Mouse (Mus musculus): ENCODE data around the gene Tmem145.
"Not testable (repeated sequence)": the region's sequence is repeated elsewhere in the genome, so short reads cannot be mapped to it uniquely, and the experiment has no call there.

The Tmem145 gene

GRCm38 (mm10) chr7:25323219-25323618 lies 17.3 kb downstream of the Tmem145 start:
- DNase-seq = peak in 1 of 2 experiments; percentile 11

DNA sequence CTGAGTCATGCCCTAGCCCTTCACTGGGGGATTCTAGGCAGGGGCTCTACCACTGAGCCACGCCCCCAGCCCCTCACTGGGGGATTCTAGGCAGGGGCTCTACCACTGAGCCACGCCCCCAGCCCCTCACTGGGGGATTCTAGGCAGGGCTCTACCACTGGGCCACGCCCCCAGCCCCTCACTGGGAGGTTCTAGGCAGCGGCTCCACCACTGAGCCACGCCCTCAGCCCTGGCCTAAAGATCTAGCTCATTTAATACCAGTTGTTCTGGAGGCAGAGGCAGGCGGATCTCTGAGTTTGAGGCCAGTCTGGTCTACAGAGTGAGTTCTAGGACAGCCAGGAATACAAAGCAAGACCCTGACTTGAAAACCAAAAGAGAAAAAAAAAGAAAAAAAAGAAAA lies 19.5 kb downstream of the Tmem145 start:
- not testable (repeated sequence) for DNase-seq

DNA sequence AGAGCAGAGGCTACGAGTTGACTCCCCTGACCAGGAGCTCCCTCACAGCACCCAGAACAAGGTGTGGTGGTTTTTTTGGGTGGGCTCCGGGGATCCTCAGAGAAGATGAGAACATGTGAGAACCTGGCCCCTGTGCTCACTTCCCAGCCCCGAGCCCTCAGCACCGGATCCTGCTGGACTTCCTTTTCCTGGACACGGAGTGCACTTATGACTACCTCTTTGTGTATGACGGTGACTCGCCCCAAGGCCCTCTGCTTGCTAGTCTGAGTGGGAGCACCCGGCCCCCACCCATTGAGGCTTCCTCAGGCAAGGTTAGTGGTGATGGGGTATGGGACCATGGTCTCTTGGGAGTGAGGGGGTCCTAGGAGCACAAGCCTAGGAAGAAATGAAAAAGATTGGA lies 20.3 kb downstream of the Tmem145 start:
- no peak for DNase-seq

DNA sequence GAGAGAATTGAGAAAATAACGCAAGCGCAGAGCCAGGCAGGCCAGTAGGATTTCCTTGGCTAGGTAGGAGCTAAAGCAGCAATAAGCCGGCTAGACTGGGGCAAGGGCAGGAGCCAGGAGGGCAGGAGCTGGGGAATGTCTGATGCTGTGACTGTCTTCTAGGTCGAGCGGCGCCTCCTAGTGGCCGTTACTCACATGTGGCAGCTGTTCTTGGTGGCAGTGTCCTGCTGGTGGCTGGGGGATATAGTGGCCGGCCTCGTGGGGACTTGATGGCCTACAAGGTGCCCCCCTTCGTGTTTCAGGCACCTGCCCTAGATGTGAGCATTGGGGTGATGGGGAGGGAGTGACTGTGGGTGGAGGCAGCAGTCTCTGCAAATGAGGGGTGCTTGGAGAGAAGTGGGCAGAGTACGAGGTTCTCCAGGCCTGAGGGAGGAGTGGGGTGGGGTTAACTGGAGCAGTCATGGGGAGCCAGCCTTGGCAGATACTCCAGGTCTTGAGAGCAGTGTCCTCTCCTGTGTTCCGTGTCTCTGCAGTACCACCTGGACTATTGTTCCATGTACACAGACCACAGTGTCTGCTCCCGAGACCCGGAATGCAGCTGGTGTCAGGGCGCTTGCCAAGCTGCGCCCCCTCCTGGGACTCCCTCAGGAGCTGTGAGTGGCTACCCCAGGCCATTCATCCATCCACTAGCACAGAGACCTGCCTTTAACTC lies 27.8 kb downstream of the Tmem145 start:
- DNase-seq = peak; percentile 69 to 72

GRCm38 (mm10) chr7:25334472-25334871 lies 28.6 kb downstream of the Tmem145 start:
- DNase-seq = no peak

DNA sequence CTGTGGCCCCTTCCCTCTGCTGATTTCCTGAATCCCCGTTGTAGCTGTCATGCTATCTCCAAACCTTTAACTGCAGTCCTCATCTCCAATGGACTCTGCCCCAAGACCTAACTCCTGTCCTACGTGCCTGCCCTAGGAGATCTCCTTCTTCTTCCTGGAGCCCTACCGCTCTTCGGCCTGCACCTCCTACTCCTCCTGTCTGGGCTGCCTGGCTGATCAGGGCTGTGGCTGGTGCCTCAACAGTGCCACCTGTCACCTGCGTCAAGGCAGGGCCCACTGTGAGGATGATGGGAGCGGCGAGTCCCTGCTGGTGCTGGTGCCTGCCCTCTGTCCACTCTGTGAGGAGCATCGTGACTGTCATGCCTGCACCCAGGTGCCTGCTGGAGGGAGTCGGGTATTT lies 33.4 kb downstream of the Tmem145 start:
- no peak for DNase-seq

DNA sequence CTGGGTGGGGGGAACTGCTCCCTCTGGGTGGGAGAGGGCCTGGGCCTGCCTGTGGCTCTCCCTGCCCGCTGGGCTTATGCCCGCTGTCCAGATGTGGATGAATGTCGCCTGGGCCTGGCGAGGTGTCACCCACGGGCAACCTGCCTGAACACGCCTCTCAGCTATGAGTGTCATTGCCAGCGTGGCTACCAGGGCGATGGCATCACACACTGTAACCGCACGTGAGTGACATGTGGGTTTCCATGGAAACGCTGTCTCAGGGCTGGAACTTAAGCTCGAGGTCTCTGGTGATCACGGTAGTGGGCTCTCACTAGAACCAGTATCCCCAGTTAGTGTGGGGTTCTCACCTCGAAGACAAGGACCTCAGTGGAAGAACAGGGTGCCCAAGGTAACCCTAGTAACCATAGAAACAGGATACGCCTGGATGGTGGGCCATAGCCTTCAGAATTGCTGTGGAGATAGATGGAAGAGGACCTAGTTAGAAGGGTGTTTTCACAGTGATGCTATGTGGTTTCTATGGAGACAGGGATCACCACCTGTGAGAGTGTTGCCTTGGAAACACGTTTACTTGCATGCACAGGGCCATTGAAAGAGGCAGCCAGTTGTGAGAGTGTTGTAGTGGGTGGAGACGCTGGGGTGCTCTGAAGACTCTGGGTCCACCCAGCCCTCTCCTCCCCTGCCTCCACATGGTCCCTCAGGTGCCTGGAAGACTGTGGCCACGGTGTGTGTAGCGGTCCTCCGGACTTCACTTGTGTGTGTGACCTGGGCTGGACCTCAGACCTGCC lies 35.3 kb downstream of the Tmem145 start:
- DNase-seq = no peak

DNA sequence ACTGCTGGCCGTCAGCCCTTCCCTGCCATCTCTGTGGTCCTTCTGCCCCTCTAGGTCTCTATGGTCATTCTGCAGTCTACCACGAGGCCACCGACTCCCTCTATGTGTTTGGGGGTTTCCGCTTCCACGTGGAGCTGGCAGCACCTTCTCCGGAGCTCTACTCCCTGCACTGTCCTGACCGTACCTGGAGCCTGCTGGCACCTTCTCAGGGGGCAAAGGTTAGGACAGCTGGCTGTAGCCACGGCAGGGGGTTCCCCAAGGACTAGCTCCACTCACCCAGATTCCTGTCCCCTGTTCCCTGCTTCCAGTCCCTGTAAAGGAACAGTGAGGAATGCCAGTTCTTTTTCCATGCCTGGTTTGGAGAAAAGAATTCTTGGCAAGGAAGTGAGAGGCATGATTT lies 43.0 kb downstream of the Tmem145 start:
- DNase-seq = no peak

DNA sequence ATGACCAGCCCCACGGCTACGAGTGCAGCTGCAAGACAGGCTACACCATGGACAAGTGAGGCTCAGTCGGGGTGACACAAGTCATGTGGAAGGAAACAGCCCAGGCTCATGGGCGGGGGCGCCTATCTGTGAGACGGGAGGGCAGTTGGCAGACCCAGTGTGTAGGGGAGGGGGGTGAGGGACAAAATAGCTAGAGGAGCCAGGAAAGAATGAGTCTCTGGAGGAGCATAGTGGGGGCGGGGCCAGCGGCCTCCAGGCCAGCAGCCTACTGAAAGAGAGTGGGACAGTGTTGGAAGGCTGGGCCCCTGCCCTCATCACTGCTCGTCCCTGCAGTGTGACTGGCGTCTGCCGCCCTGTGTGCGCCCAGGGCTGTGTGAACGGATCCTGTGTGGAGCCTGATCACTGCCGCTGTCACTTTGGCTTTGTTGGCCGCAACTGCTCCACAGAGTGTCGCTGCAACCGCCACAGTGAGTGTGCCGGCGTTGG lies 52.9 kb downstream of the Tmem145 start:
- DNase-seq = no peak

GRCm38 (mm10) chr7:25363151-25363550 lies 57.2 kb downstream of the Tmem145 start:
- DNase-seq = no peak

GRCm38 (mm10) chr7:25363632-25364031 lies 57.7 kb downstream of the Tmem145 start:
- DNase-seq = no peak
